Mouse (Mus musculus): ENCODE measurements at regions not wholly inside any gene's neighbourhood (a gene's known extent, or its start where the extent isn't known, plus 50 kb on each side); places are given as distances from the start of the nearest gene placed in this dataset.

- no peak for TF ChIP-seq POLR2A (IDR thresholded peaks at IDR 0.05; ENCODE audit: low read depth, low read length)
- no peak for TF ChIP-seq CTCF (IDR thresholded peaks at IDR 0.05; ENCODE audit: extremely low read depth, insufficient read length, insufficient replicate concordance, low read depth, low read length)
Observed at GRCm38 (mm10) chr1:169346876-169347275, 184.4 kb downstream of the Nuf2 start.
